Mouse (Mus musculus): Measurements from ENCODE around the gene Zdhhc1.

DNA sequence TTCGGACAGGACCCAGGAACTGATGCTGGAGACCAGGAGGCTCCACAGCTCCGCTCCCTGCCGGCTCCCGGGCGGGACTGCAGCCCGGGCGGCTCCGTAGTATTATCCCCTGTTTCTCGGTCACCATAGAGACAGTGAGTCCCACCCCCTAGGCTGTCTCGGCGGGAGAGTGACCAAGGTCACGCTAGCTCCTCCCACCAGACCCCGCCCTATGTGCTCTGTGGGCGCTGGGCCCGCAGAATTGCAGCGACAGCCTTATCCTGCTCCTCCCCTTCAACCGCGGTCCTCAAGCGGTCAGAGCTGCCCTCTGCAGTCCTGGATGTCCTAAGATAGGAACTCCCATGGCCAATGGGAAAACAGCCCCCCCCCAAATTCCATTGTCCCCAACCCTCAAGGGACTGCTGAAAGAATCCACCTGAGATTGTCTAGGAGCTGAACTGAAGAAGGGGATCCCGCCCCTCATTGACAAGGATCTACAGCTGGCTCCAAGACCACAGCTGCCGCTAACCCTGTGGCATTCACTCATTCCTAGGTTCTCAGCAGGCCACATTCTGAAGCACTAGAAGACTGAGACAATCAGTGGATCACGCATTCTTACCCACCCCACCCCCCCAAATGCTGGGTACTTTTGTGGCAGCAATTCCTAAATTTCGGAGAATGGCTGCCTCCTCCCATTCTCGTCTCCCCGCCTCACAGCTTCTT lies 25.2 kb downstream of the Zdhhc1 start, which contains the start of gene Tppp3:
- TF ChIP-seq GATA1 (IDR thresholded peaks at IDR 0.05; ENCODE audit: low read length), result no peak
- no peak for TF ChIP-seq TAL1 (IDR thresholded peaks at IDR 0.05; ENCODE audit: low read length)

Measured in erythroblast, embryonic 14.5 days (primary cell).